Mouse (Mus musculus) embryonic facial prominence, embryonic 11.5 days (tissue): ENCODE results near the gene Gm34653. TPM values are rescaled to one million over a fixed set of nuclear protein-coding genes. Genes with fewer than 3 reads are reported as not detected.

Experiments used
- ATAC-seq: fragments of 200-750 bp; cut with Nextera tagmentation; replicated peaks from 2 replicates; pipeline ENCODE4 v1.8.0; 2017; ENCODE audit warnings: low read depth; ENCODE audit not compliant: insufficient number of reproducible peaks, low FRiP score, low TSS enrichment
- DNase-seq: peaks from one replicate; pipeline ENCODE4 v3.0.0-alpha.2; 2015; ENCODE audit warnings: low spot score
- H3K27ac ChIP-seq: fragments of 300-500 bp; sonication (generic); replicated peaks from 2 replicates; pipeline ENCODE4 v1.5.1; 2014; ENCODE audit warnings: mild to moderate bottlenecking, low read depth, low read length, control low read depth
- H3K27me3 ChIP-seq: fragments of 300-500 bp; sonication (generic); 2 replicates; pipeline ENCODE4 v1.6.1; 2014; ENCODE audit warnings: mild to moderate bottlenecking, low read length, moderate library complexity, mixed read lengths; ENCODE audit not compliant: control insufficient read depth, insufficient read depth
- H3K36me3 ChIP-seq: fragments of 300-500 bp; sonication (generic); replicated peaks from 2 replicates; pipeline ENCODE4 v1.6.1; 2014; ENCODE audit warnings: low read depth, mild to moderate bottlenecking, low read length, moderate library complexity, mixed read lengths; ENCODE audit not compliant: control insufficient read depth, insufficient read depth
- H3K4me1 ChIP-seq: fragments of 300-500 bp; sonication (generic); 2 replicates; pipeline ENCODE4 v1.6.1; 2014; ENCODE audit warnings: low read length, mixed read lengths; ENCODE audit not compliant: control insufficient read depth, insufficient read depth
- H3K4me2 ChIP-seq: fragments of 300-500 bp; sonication (generic); 2 replicates; pipeline ENCODE4 v1.6.1; 2014; ENCODE audit warnings: low read depth, mild to moderate bottlenecking, control low read depth, low read length, moderate library complexity
- H3K4me3 ChIP-seq: fragments of 300-500 bp; sonication (generic); 2 replicates; pipeline ENCODE4 v1.5.1; 2014; ENCODE audit warnings: low read depth, low read length, control low read depth
- H3K9ac ChIP-seq: fragments of 300-500 bp; sonication (generic); replicated peaks from 2 replicates; pipeline ENCODE4 v1.6.1; 2014; ENCODE audit warnings: mild to moderate bottlenecking, control low read depth, low read length
- H3K9me3 ChIP-seq: fragments of 300-500 bp; sonication (generic); replicated peaks from 2 replicates; pipeline ENCODE4 v1.6.1; 2016; ENCODE audit warnings: mild to moderate bottlenecking, low read length, inconsistent platforms, mixed read lengths; ENCODE audit not compliant: control insufficient read depth
- WGBS: fragments of 180-500 bp; shearing (Covaris S2); extraction: QIAGEN DNeasy Blood & Tissue Kit; methylation state at CpG from one replicate; pipeline ENCODE4 v1.1.7; 2014; 5-methylcytosine and 5-hydroxymethylcytosine counted together
- polyA plus RNA-seq: library from polyadenylated mRNA; unstranded; fragments of >200 nt; fragmentation: Nextera tagmentation; extraction: Ambion mirVana; gene quantifications from 2 replicates; pipeline ENCODE4 v1.2.1, GENCODE M21; 2014

Gene Gm34653
- polyA plus RNA-seq, 1 experiment from 2014 or later, result not detected

GRCm38 (mm10) chr2:34843211-34843939, 10.6 kb downstream of the Gm34653 start:
- ATAC-seq (no peak), DNase-seq (no peak)
- H3K4me1 ChIP-seq, result no peaks in the 10 kb centered on the region
- H3K27me3 ChIP-seq, result no peaks in the 10 kb centered on the region
- no peak overlapping the region for H3K27ac ChIP-seq
- H3K4me3 ChIP-seq, result no peak overlapping the region
- H3K4me2 ChIP-seq, result no peak overlapping the region
- no peak overlapping the region for H3K9ac ChIP-seq
- WGBS, result 83% methylated on average over 11 of the region's 11 CpGs
- H3K36me3 ChIP-seq, result no peaks in the 10 kb centered on the region
- no peaks in the 10 kb centered on the region for H3K9me3 ChIP-seq

GRCm38 (mm10) chr2:34847702-34848101, 14.9 kb downstream of the Gm34653 start:
- Histone ChIP-seq H3K36me3 (peaks cover 3% of the 10 kb centered on the region; the same call in 1 of the 2 replicates), H3K4me1 (no peaks in the 10 kb centered on the region), H3K27ac (no peak overlapping the region), H3K9ac (no peak overlapping the region), H3K4me2 (no peak overlapping the region), H3K4me3 (no peak overlapping the region), H3K9me3 (no peaks in the 10 kb centered on the region), H3K27me3 (no peaks in the 10 kb centered on the region)
- DNase-seq (no peak), ATAC-seq (no peak)
- WGBS, result 80% methylated on average over 1 of the region's 1 CpGs

- peaks cover 17% of the 10 kb centered on the region for H3K36me3 ChIP-seq
- no peaks in the 10 kb centered on the region for H3K4me1 ChIP-seq
- no peak overlapping the region for H3K4me3 ChIP-seq
- no peaks in the 10 kb centered on the region for H3K9me3 ChIP-seq
- H3K27ac ChIP-seq, result no peak overlapping the region
- no peak overlapping the region for H3K9ac ChIP-seq
- DNase-seq, result no peak
- WGBS, result 100% methylated on average over 4 of the region's 4 CpGs
- ATAC-seq, result no peak
- H3K27me3 ChIP-seq, result no peaks in the 10 kb centered on the region
- no peak overlapping the region for H3K4me2 ChIP-seq
These were observed 22.5 kb downstream of the Gm34653 start for GRCm38 (mm10) chr2:34855265-34855664.

- H3K36me3 ChIP-seq, result peaks cover 21% of the 10 kb centered on the region
- no peaks in the 10 kb centered on the region for H3K4me1 ChIP-seq
- ATAC-seq (no peak), DNase-seq (no peak)
- H3K4me3 ChIP-seq, result no peak overlapping the region
- no peak overlapping the region for H3K9ac ChIP-seq
- no peaks in the 10 kb centered on the region for H3K9me3 ChIP-seq
- H3K4me2 ChIP-seq, result no peak overlapping the region
- no peak overlapping the region for H3K27ac ChIP-seq
- WGBS, result 90% methylated on average over 8 of the region's 8 CpGs
- H3K27me3 ChIP-seq, result no peaks in the 10 kb centered on the region
These were observed 24.9 kb downstream of the Gm34653 start for GRCm38 (mm10) chr2:34857728-34858127.

- no peak overlapping the region for H3K27ac ChIP-seq
- H3K9me3 ChIP-seq, result no peaks in the 10 kb centered on the region
- DNase-seq (no peak), ATAC-seq (no peak)
- H3K4me1 ChIP-seq, result no peaks in the 10 kb centered on the region; the same call in 1 of the 2 replicates
- H3K36me3 ChIP-seq, result peaks cover 7% of the 10 kb centered on the region
- peak overlapping the region; percentile 19 for H3K4me2 ChIP-seq
- H3K4me3 ChIP-seq, result peak overlapping the region; percentile 90
- peak overlapping the region; percentile 39 for H3K9ac ChIP-seq
- WGBS, result 46% methylated on average over 5 of the region's 5 CpGs
- no peaks in the 10 kb centered on the region for H3K27me3 ChIP-seq
These were observed 36.9 kb downstream of the Gm34653 start for GRCm38 (mm10) chr2:34869680-34870079.

- under 1% methylated on average over 67 of the region's 67 CpGs for WGBS
- no peaks in the 10 kb centered on the region; the same call in 1 of the 2 replicates for H3K4me1 ChIP-seq
- peak; percentile 100 for DNase-seq
These were observed 38.0 kb downstream of the Gm34653 start for GRCm38 (mm10) chr2:34870520-34871474.

GRCm38 (mm10) chr2:34874271-34874670, 41.5 kb downstream of the Gm34653 start, which contains the start of gene Cutal:
Gene Cutal, plus strand, starts transcription at chr2:34874396.
- WGBS, result 2% methylated on average over 14 of the region's 14 CpGs
- H3K27me3 ChIP-seq, result no peaks in the 10 kb centered on the region
- no peak within 1 kb of the TSS for H3K9ac ChIP-seq
- no peaks in the 10 kb centered on the region for H3K9me3 ChIP-seq
- DNase-seq, result no peak
- ATAC-seq, result no peak
- H3K27ac ChIP-seq, result no peak within 1 kb of the TSS
- no peak within 1 kb of the TSS for H3K4me2 ChIP-seq
- H3K36me3 ChIP-seq, result no peaks in the 10 kb centered on the region
- H3K4me3 ChIP-seq, result no peak within 1 kb of the TSS
- no peaks in the 10 kb centered on the region; the same call in 1 of the 2 replicates for H3K4me1 ChIP-seq

More at GRCm38 (mm10) chr2:34870520-34871474, 38.0 kb downstream of the Gm34653 start:
- H3K9me3 ChIP-seq, result no peaks in the 10 kb centered on the region
- H3K9ac ChIP-seq, result peak overlapping the region; percentile 95
- peak overlapping the region; percentile 44 for H3K4me2 ChIP-seq
- no peaks in the 10 kb centered on the region for H3K27me3 ChIP-seq
- peaks cover under 1% of the 10 kb centered on the region; the same call in 1 of the 2 replicates for H3K36me3 ChIP-seq
- peak; percentile 95 for ATAC-seq
- H3K27ac ChIP-seq, result peak overlapping the region; percentile 83
- H3K4me3 ChIP-seq, result peak overlapping the region; percentile 90
